Mouse (Mus musculus): ENCODE measurements around the gene B130006D01Rik. TPM values are rescaled to one million over a fixed set of nuclear protein-coding genes. Genes with fewer than 3 reads are reported as not detected.

B130006D01Rik gene
- polyA plus RNA-seq, 1 experiment from 2014 or later = 1.2 TPM

DNA sequence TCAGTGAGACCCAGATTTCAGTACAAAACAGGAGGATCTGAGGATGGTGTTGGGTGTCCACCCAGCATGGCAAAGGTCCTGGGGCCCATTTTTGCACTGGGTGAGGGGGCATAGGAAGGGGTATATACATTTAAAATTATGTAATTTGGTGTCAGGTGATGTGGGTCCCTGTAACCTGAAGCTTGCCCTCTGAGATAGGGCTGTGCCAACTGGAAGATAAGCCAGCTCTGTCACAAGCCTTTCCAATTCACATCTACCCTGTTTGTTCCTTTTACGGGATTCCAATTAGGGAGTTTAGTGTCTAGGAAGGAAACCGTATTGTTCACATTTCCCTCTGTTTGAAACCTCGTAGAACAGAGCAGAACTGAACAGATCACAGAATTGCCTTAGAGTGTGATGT lies 49.9 kb downstream of the B130006D01Rik start:
- H3K27ac ChIP-seq (replicated peaks) = no peak overlapping the region
- no peaks in the 10 kb centered on the region for H3K27me3 ChIP-seq
- no peak overlapping the region for H3K4me3 ChIP-seq (replicated peaks)
- no peaks in the 10 kb centered on the region for H3K9me3 ChIP-seq (replicated peaks)
- H3K9ac ChIP-seq = no peak overlapping the region
- WGBS = 85% methylated on average over 3 of the region's 3 CpGs
- peaks cover 21% of the 10 kb centered on the region for H3K36me3 ChIP-seq
- no peak for ATAC-seq (ENCODE audit: insufficient number of reproducible peaks, low FRiP score, low TSS enrichment, low read depth)
- H3K4me1 ChIP-seq = peaks cover 8% of the 10 kb centered on the region; the same call in 1 of the 2 replicates
- H3K4me2 ChIP-seq (replicated peaks) = no peak overlapping the region

Other genes with a start within 250 kb of the B130006D01Rik start
- 1.2 and 1.8 TPM in 2 replicates for gene Nxph3, start 209.0 kb upstream of the B130006D01Rik start, polyA plus RNA-seq (2015; fragmentation: Nextera tagmentation; extraction: Ambion mirVana)
- gene Ngfr, start 135.9 kb upstream of the B130006D01Rik start, polyA plus RNA-seq (2015; fragmentation: Nextera tagmentation; extraction: Ambion mirVana) = 48.1 and 48.8 TPM in 2 replicates
- gene Phb, start 56.6 kb upstream of the B130006D01Rik start, polyA plus RNA-seq (2015; fragmentation: Nextera tagmentation; extraction: Ambion mirVana) = 162 and 186 TPM in 2 replicates
- 25.6 and 26.7 TPM in 2 replicates for gene Zfp652, start 10.9 kb upstream of the B130006D01Rik start, polyA plus RNA-seq (2015; fragmentation: Nextera tagmentation; extraction: Ambion mirVana)
- 8.3 and 9.1 TPM in 2 replicates for gene Phospho1, start 100.9 kb downstream of the B130006D01Rik start, polyA plus RNA-seq (2015; fragmentation: Nextera tagmentation; extraction: Ambion mirVana)
- gene Gngt2, start 113.6 kb downstream of the B130006D01Rik start, polyA plus RNA-seq (2015; fragmentation: Nextera tagmentation; extraction: Ambion mirVana) = 16.8 and 20.8 TPM in 2 replicates
- 8.6 and 9.0 TPM in 2 replicates for gene Abi3, start 118.9 kb downstream of the B130006D01Rik start, polyA plus RNA-seq (2015; fragmentation: Nextera tagmentation; extraction: Ambion mirVana)
- gene B4galnt2, start 191.3 kb downstream of the B130006D01Rik start, polyA plus RNA-seq (2015; fragmentation: Nextera tagmentation; extraction: Ambion mirVana) = 0.09 and 0.12 TPM in 2 replicates

All from embryonic facial prominence, embryonic 15.5 days (tissue).